Mouse (Mus musculus) liver, embryonic 15.5 days (tissue): ENCODE data around the gene Apof. TPM values are rescaled to one million over a fixed set of nuclear protein-coding genes. Genes with fewer than 3 reads are reported as not detected.
A peak's percentile ranks its signal among the peaks of the same experiment; 100 is the strongest.

Source experiments
- ATAC-seq: fragments of 200-750 bp; cut with Nextera tagmentation; 2 replicates; pipeline ENCODE4 v1.8.0; 2017; ENCODE audit warnings: moderate number of reproducible peaks, mild to moderate bottlenecking, moderate library complexity; ENCODE audit not compliant: insufficient read depth
- H3K27ac ChIP-seq: fragments of 300-500 bp; sonication (generic); replicated peaks from 2 replicates; pipeline ENCODE4 v1.5.1; 2015; ENCODE audit warnings: mild to moderate bottlenecking, inconsistent platforms
- H3K27me3 ChIP-seq: fragments of 300-500 bp; sonication (generic); 2 replicates; pipeline ENCODE4 v1.6.1; 2015; ENCODE audit warnings: mild to moderate bottlenecking, inconsistent platforms
- H3K36me3 ChIP-seq: fragments of 300-500 bp; sonication (generic); replicated peaks from 2 replicates; pipeline ENCODE4 v1.6.1; 2015; ENCODE audit warnings: moderate library complexity, mild to moderate bottlenecking, inconsistent platforms
- H3K4me1 ChIP-seq: fragments of 300-500 bp; sonication (generic); replicated peaks from 2 replicates; pipeline ENCODE4 v1.6.1; 2015; ENCODE audit warnings: inconsistent platforms
- H3K4me2 ChIP-seq: fragments of 300-500 bp; sonication (generic); 2 replicates; pipeline ENCODE4 v1.6.1; 2015; ENCODE audit warnings: moderate library complexity, mild to moderate bottlenecking, inconsistent platforms
- H3K4me3 ChIP-seq: fragments of 300-500 bp; sonication (generic); replicated peaks from 2 replicates; pipeline ENCODE4 v1.5.1; 2015; ENCODE audit warnings: mild to moderate bottlenecking, inconsistent platforms
- H3K9ac ChIP-seq: fragments of 300-500 bp; sonication (generic); 2 replicates; pipeline ENCODE4 v1.6.1; 2015; ENCODE audit warnings: moderate library complexity, mild to moderate bottlenecking, inconsistent platforms
- H3K9me3 ChIP-seq: fragments of 300-500 bp; sonication (generic); replicated peaks from 2 replicates; pipeline ENCODE4 v1.6.1; 2016; ENCODE audit warnings: inconsistent platforms
- WGBS: fragments of 180-500 bp; shearing (Covaris S2); methylation state at CpG from one replicate; pipeline ENCODE4 v1.1.7; 2015; ENCODE audit warnings: mixed read lengths; ENCODE audit not compliant: insufficient replicate concordance; 5-methylcytosine and 5-hydroxymethylcytosine counted together
- polyA plus RNA-seq: library from polyadenylated mRNA; unstranded; fragments of >200 nt; fragmentation: Nextera tagmentation; extraction: Ambion mirVana; gene quantifications from 2 replicates; pipeline ENCODE4 v1.2.1, GENCODE M21; 2015

The Apof gene
- polyA plus RNA-seq, 1 experiment from 2014 or later: 147 TPM

DNA sequence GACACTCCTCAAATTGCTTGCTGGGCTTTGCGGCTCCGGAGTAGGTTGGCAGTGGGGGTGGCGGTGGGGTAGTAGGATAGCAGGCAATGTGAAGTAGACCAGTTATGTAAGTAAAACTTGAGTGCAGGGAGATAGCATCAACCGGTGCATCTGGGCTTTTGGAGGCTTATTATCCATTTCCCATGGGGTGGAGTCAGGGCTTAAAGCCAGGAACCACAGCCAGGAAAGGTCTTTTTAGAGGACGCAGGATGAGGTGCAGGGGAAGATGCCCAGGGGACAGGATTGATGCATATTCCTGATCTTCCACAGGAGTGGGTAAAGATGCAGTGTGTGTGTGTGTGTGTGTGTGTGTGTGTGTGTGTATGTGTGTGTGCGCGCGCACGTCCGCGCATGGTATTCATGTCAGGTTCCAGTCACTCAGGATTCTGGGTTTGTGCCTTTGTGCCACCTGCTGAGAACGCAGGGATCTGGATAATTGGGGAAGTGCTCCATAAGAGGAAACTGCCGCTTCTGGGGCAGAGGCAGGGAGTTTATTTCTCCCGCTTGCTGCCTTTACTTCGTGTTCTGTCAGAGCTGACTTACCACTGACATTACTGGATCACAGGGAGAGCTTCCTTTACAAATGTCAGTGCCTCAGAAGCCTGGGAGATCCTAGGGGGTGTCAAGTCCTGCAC lies 30.5 kb upstream of the Apof start:
- Histone ChIP-seq H3K4me3 (no peak overlapping the region), H3K4me1 (peaks cover 53% of the 10 kb centered on the region), H3K27me3 (no peaks in the 10 kb centered on the region), H3K4me2 (no peak overlapping the region), H3K36me3 (peaks cover 55% of the 10 kb centered on the region), H3K27ac (no peak overlapping the region), H3K9ac (no peak overlapping the region), H3K9me3 (no peaks in the 10 kb centered on the region)
- ATAC-seq: no peak
- 70% methylated on average over 15 of the region's 15 CpGs for WGBS

DNA sequence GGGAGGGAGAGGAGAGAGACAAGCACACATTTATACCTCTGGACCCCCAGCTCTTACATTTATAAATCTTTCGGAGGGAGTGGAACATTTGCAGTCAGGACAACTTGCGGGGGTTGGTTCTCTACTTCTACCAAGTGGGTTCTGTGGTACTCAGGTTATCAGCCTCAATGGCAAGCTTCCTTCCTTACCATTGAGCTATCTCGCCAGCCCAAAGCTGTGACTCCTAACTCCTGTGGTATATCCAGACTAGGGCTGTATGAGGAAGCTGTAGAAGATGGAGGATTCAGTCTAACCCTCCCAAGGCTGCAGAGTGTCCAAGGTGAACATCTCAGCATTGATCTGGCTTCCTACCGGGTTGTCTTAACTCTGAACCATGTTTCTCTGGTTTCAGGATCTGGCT lies 29.3 kb upstream of the Apof start:
- Histone ChIP-seq H3K9me3 (no peaks in the 10 kb centered on the region), H3K27me3 (no peaks in the 10 kb centered on the region), H3K4me3 (no peak overlapping the region), H3K36me3 (peaks cover 62% of the 10 kb centered on the region), H3K9ac (no peak overlapping the region), H3K4me1 (peaks cover 44% of the 10 kb centered on the region), H3K27ac (no peak overlapping the region), H3K4me2 (no peak overlapping the region)
- no peak for ATAC-seq
- 70% methylated on average over 4 of the region's 4 CpGs for WGBS

DNA sequence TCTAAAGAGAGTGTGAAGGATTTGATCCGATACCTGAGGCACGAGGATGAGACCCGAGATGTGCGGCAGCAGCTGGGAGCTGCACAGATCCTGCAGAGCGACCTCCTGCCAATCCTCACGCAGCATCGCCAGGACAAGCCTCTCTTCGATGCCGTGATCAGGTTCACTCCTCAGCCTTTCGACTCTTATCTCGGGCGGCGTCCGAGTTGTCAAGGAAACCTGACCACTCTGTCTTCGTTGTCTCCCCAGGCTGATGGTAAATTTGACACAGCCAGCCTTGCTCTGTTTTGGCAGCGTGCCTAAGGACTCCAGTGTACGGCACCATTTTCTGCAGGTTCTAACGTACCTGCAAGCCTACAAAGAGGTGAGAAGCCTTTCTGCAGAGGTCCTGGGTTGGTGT lies 28.3 kb upstream of the Apof start:
- Histone ChIP-seq H3K27ac (no peak overlapping the region), H3K4me3 (no peak overlapping the region), H3K36me3 (peaks cover 67% of the 10 kb centered on the region), H3K27me3 (no peaks in the 10 kb centered on the region), H3K9me3 (no peaks in the 10 kb centered on the region), H3K9ac (no peak overlapping the region), H3K4me2 (no peak overlapping the region), H3K4me1 (peaks cover 37% of the 10 kb centered on the region)
- ATAC-seq: no peak
- WGBS: 48% methylated on average over 18 of the region's 18 CpGs

DNA sequence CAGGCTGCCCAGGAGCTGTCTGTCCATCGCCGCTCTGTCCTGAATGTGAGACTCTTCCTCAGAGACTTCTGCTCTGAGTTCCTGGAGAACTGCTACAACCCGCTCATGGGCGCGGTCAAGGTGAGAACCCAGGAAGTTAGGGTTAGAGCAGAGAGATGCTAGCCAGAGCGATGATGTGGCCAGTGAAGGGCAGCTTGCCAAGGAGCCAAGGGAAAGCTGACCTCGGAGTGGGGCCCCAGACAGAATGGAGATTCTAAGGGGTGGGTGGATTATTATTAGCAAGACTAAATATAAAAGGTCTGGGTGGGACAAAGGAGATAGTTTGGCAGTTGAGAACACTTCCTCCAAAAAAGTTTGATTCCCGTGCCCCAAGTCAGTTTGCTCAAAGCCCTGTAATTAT lies 25.2 kb upstream of the Apof start:
- no peak for ATAC-seq
- Histone ChIP-seq H3K9me3 (no peaks in the 10 kb centered on the region), H3K4me3 (no peak overlapping the region), H3K9ac (no peak overlapping the region), H3K4me1 (peaks cover 15% of the 10 kb centered on the region), H3K27ac (no peak overlapping the region), H3K4me2 (no peak overlapping the region), H3K27me3 (no peaks in the 10 kb centered on the region), H3K36me3 (peaks cover 91% of the 10 kb centered on the region)
- 88% methylated on average over 8 of the region's 8 CpGs for WGBS

DNA sequence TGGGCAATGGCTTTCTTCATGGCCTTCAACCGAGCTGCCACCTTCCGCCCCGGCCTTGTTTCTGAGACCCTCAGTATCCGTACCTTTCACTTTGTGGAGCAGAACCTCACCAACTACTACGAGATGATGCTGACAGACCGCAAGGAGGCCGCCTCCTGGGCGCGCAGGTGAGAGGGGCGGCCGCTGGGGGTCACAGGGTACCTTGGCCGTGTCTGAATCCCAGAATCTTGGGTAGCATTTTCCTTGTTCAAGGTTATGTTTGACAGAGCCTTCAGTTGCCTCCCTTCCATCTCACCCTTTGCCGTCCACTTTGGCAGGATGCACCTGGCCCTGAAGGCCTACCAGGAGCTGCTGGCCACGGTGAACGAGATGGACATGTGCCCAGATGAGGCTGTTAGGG lies 24.4 kb upstream of the Apof start:
- no peak overlapping the region for H3K4me3 ChIP-seq
- peaks cover 99% of the 10 kb centered on the region for H3K36me3 ChIP-seq
- 91% methylated on average over 15 of the region's 15 CpGs for WGBS
- no peaks in the 10 kb centered on the region for H3K9me3 ChIP-seq
- no peak overlapping the region for H3K27ac ChIP-seq
- no peak overlapping the region for H3K4me2 ChIP-seq
- no peaks in the 10 kb centered on the region for H3K27me3 ChIP-seq
- H3K9ac ChIP-seq: no peak overlapping the region
- peaks cover 12% of the 10 kb centered on the region for H3K4me1 ChIP-seq
- no peak for ATAC-seq

DNA sequence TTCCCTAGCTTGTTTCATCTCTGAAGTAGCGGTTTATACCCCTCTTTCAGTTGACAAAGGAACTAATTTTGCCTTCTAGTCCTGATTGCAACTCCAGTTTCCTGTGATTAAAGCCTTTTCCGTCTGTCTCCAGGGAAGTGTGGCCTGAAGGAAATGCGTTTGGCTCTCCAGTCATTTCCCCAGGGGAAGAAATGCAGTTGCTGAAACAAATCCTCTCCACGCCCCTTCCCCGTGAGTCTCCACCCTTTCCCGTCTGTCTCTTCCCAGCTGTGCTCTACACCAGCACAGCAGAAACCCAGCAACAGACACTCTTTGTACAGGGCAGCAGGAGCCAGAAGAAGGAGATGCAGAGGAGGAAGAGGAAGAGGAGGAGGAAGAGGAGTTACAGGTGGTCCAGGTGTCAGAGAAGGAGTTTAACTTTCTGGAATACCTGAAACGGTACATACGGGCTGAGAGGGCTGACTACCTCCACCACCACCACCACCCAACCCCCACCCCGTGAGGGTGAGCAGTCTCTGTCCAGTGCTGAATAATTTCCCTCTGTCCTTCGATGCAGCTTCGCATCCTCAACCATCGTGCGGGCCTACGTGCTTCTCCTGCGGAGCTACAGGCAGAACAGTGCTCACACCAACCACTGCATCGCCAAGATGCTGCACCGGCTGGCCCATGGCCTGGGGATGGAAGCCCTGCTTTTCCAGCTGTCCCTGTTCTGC lies 21.3 kb upstream of the Apof start:
- Histone ChIP-seq H3K36me3 (peaks cover 99% of the 10 kb centered on the region), H3K9ac (no peak overlapping the region), H3K27ac (no peak overlapping the region), H3K9me3 (no peaks in the 10 kb centered on the region), H3K4me3 (no peak overlapping the region), H3K4me1 (no peaks in the 10 kb centered on the region), H3K4me2 (no peak overlapping the region), H3K27me3 (no peaks in the 10 kb centered on the region)
- WGBS: 82% methylated on average over 17 of the region's 17 CpGs
- ATAC-seq: no peak

DNA sequence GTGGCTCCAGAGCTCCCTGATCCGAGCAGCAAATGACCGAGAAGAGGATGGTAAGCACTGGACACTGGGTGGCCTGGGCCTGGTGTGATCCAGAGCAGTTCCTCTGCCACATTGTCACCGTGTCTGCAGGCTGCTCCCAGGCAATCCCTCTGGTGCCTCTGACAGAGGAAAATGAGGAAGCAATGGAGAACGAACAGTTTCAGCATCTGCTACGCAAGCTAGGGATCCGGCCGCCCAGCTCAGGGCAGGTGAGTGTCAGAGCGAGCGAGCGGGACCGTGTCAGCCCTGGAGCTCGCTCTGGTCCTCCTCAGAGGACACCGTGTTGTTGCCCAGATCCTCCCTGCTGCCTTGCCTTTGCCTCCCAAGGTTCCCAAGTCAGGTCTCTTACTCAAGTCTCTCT lies 17.9 kb upstream of the Apof start:
- 83% methylated on average over 13 of the region's 13 CpGs for WGBS
- no peak overlapping the region for H3K9ac ChIP-seq
- ATAC-seq: no peak
- no peak overlapping the region for H3K4me2 ChIP-seq
- H3K4me3 ChIP-seq: no peak overlapping the region
- H3K9me3 ChIP-seq: no peaks in the 10 kb centered on the region
- no peak overlapping the region for H3K27ac ChIP-seq
- no peaks in the 10 kb centered on the region for H3K27me3 ChIP-seq
- peaks cover 5% of the 10 kb centered on the region; the same call in 1 of the 2 replicates for H3K4me1 ChIP-seq
- H3K36me3 ChIP-seq: peaks cover 76% of the 10 kb centered on the region

DNA sequence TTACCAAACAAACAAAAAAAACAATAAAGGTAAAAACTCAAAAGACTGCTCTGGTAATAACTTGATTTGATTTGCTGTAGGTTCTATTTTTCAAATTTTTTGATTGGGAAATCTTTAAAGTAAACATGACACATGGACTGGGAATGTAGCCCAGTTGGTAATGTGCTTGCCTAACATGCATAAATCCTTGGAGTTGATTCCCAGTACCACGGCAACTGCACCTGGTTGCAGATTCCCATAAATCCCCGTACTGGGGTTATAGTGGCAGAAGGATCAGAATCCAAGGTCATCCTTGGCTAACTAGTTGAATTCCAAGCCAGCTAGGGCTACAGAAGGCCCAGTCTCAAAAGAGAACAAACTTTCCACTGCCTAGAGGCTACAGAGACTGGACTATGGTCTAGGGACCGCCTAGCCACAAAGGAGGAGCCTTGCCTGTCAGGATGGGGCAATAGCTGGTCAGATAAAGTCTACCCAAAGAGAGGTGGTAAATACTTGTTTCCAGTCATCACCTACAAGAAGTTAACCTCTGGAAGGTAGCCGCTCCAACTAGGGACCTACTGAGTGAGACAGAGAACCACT lies 14.7 kb upstream of the Apof start, which contains the start of gene Apon:
Gene Apon (plus strand): TSS at position 420 of the 579 bp plus-strand sequence.
- WGBS: 72% methylated on average over 4 of the region's 4 CpGs
- Histone ChIP-seq H3K4me3 (no peak within 1 kb of the TSS), H3K27me3 (no peaks in the 10 kb centered on the region), H3K4me2 (no peak within 1 kb of the TSS), H3K36me3 (peaks cover 44% of the 10 kb centered on the region), H3K9ac (no peak within 1 kb of the TSS), H3K27ac (peak within 1 kb of the TSS; percentile 29), H3K9me3 (no peaks in the 10 kb centered on the region), H3K4me1 (peaks cover 6% of the 10 kb centered on the region; the same call in 1 of the 2 replicates)
- 0 out of 2 replicates have a peak, but pooled peaks have one; percentile 19 for ATAC-seq

DNA sequence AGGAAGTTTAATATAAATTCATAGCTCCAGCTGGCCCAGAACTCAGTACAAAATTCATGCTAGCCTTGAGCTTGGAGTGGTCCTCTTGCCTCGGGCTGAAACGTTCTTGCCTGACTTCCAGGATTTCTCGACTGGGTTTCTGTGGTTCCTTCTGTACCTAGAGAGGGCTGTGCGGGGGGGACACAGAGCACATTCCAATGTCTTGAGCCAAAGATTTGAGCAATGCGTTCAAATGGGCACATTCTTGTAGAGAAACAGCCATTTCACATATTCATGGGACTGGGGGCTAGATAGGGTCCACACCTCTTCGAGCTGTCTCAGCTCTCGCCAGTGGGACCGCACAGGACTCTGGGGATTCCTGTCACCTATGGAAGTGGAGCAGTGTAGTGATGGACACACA lies 12.5 kb upstream of the Apof start:
- no peak overlapping the region for H3K27ac ChIP-seq
- no peak overlapping the region for H3K4me2 ChIP-seq
- H3K9me3 ChIP-seq: no peaks in the 10 kb centered on the region
- H3K4me3 ChIP-seq: no peak overlapping the region
- 75% methylated on average over 8 of the region's 8 CpGs for WGBS
- peaks cover 13% of the 10 kb centered on the region for H3K4me1 ChIP-seq
- ATAC-seq: no peak
- H3K36me3 ChIP-seq: peaks cover 23% of the 10 kb centered on the region
- H3K27me3 ChIP-seq: no peaks in the 10 kb centered on the region
- no peak overlapping the region for H3K9ac ChIP-seq

DNA sequence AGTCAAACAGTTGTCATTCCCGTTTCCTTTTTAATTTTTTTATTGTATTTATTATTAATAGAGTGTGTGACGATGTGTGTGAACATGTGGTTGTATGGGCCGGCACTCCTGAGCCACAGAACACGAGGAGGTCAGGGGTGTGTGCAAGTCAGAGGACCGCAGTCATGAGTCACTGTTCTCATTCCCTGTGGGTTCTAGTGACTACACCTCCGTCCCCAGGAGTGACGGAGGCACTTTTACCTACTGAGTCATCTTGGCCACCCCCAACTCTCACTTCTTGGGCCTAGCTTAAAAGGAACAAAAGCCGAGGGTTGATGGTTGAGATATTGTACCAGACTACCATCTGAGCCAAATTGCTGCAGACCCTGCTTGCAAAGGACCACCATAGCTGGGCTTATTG lies 12.1 kb upstream of the Apof start:
- Histone ChIP-seq H3K27ac (no peak overlapping the region), H3K27me3 (no peaks in the 10 kb centered on the region), H3K4me1 (peaks cover 13% of the 10 kb centered on the region), H3K9me3 (no peaks in the 10 kb centered on the region), H3K4me2 (no peak overlapping the region), H3K9ac (no peak overlapping the region), H3K36me3 (peaks cover 19% of the 10 kb centered on the region), H3K4me3 (no peak overlapping the region)
- WGBS: 73% methylated on average over 8 of the region's 8 CpGs
- no peak for ATAC-seq

DNA sequence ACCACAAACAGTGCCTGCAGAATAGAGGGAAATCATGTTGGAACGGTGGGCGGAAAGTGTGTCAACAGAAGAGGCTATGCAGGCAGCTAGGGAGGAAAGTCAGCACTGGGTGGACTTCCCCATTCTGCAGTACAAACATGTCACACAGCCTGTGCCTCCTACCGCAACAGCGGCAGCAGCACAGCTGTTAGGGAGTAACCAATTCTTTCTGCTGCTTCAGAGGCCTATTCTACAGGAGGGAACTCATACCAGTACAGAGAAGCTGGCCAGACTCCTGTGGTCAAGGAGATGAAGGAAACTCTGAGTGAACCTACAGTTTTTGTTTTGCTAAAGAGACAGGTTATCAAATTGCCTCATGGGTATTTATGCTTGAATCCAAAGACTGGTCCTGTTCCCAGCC lies 9.5 kb upstream of the Apof start:
- no peaks in the 10 kb centered on the region for H3K27me3 ChIP-seq
- H3K9ac ChIP-seq: no peak overlapping the region
- H3K27ac ChIP-seq: peak overlapping the region; percentile 30; the same call in 1 of the 2 replicates
- 0 out of 2 replicates have a peak, but pooled peaks have one; percentile 20 for ATAC-seq
- no peaks in the 10 kb centered on the region for H3K36me3 ChIP-seq
- 13% methylated on average over 4 of the region's 4 CpGs for WGBS
- H3K9me3 ChIP-seq: no peaks in the 10 kb centered on the region
- no peak overlapping the region for H3K4me3 ChIP-seq
- H3K4me1 ChIP-seq: peaks cover 11% of the 10 kb centered on the region
- H3K4me2 ChIP-seq: no peak overlapping the region
